Mouse (Mus musculus) heart, postnatal 10 days (tissue): ENCODE data around the gene Isyna1. TPM values are rescaled to one million over a fixed set of nuclear protein-coding genes. Genes with fewer than 3 reads are reported as not detected.

Experiments used
- DNase-seq, 2 experiments: peaks; one replicate each; pipeline ENCODE4 v3.0.0; 2021
- intact Hi-C: fragments of 180-260 bp; cut with DNase I; formaldehyde crosslinking; loops from one replicate; pipeline ENCODE4 v1.15.1; 2025
- total RNA-seq, 2 experiments: library from RNA; stranded (reverse); gene quantifications; 2 replicates each; pipeline ENCODE4 v1.2.3; 2021

Isyna1 gene
- total RNA-seq, 2 experiments from 2014 or later, result 25.8 to 29.6 TPM

- intact Hi-C loops, result no loop called here
- DNase-seq, result no peak
Observed at GRCm38 (mm10) chr8:70617985-70618384, 23.8 kb downstream of the Isyna1 start.

- intact Hi-C loops, result no loop called here
- DNase-seq, result peak in 1 of 2 experiments; percentile 60
Observed at GRCm38 (mm10) chr8:70618888-70619334, 24.7 kb downstream of the Isyna1 start.

DNA sequence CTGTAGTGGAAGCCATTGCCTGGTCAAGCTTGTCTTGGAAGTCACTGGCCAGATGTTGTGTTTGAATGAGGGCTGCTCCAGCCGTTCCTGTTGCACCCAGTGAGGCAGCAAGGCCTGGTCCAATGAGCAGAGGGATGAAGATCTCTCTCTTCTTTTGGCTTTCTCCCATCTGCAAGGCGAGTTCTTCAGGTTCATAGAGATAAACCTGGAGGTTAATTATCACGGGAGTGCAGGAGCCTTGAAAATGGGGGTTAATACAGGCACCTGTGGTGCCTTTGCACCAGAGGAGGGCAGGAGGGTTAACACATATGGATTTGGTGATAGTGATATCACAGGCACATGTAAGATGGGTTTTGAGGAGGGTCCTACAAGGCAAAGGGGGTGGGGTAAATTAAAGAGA is 28.0 kb downstream of the Isyna1 start:
- intact Hi-C loops, result no loop called here
- no peak for DNase-seq

GRCm38 (mm10) chr8:70625104-70625503 is 30.9 kb downstream of the Isyna1 start:
- DNase-seq, result peak; percentile 43 to 75
- intact Hi-C loops, result no loop called here

- no peak for DNase-seq
- intact Hi-C loops, result no loop called here
Observed at GRCm38 (mm10) chr8:70627041-70627440, 32.9 kb downstream of the Isyna1 start.

GRCm38 (mm10) chr8:70628986-70629490 is 34.9 kb downstream of the Isyna1 start:
- intact Hi-C loops, result loop anchor here (1.0 kb wide), 1 partner anchor 24 kb away; no protein-coding TSS in a partner anchor

GRCm38 (mm10) chr8:70629574-70630531 is 35.7 kb downstream of the Isyna1 start:
- intact Hi-C loops, result loop anchor here (1.0 kb wide), 1 partner anchor 23 kb away; no protein-coding TSS in a partner anchor
- DNase-seq, result peak; percentile 92 to 93

More at GRCm38 (mm10) chr8:70628986-70629490, 34.9 kb downstream of the Isyna1 start:
- DNase-seq, result no peak

DNA sequence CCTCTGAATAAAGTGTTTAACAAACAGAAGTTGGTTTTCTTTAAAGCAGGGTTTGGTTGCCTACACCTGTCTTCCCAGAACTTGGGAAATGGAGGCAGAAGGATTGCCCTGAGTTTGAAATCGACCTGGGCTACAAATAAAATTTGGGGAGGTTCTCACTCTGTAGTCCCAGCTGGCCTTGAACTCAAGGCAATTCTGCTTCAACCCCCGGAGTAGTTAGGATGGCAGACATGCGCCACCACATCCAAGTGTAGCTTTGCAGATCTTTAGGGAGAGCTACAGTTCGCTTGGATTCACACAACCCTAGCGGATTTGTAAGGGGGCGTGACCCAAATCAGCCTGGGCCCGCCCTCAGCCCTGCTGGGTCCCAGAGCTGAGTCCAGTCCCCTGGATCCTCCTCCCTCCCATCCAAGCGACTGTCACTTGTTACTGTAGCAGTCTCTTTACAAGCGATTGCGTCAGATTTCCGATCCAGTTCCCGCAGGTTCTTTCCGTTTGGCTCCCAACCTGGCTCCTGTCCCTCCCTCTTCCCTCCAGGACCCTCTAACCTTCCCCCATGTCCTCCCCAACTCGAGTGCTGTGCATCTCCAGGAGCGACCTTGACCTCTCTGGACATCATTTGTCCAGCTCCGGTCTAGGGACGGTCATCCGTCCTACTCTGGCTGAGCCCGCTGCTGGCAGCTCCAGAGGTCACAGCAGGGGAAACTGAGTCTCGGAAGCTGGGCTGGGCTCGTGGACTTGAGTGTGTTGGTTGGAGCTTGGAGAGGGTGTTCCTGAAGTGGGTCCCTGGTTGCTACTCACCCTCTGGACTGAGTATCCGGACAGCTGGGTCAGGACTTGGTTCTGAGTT is 36.6 kb downstream of the Isyna1 start:
- intact Hi-C loops, result no loop called here
- DNase-seq, result peak; percentile 75 to 77

GRCm38 (mm10) chr8:70631436-70631835 is 37.3 kb downstream of the Isyna1 start:
- intact Hi-C loops, result no loop called here
- peak; percentile 65 to 67 for DNase-seq

DNA sequence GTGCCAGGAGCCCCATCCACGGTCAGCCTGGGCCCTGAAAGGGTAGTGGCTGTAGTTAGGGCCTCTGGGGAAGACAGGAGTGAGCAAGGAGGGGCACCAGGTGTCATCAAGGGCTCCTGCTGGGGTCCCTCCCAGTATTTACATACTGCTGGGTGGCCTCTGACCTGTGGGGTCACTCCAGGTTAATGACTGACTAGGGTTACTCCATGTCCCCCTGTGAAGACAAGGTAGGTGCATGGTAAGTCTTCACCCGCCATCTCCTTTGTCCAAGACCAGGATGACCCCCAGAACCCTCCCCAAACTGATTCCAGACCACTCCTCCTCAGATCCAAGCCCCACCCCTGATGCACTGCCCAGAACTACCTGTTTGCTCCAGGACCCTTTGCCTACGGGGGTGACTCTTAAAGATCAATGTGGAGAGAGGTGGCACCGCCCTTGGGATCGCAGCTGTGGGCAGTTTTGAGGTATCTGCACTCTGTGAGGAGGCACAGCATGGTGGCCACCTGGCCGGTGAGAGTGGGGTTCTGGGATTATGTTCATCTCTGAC is 38.2 kb downstream of the Isyna1 start, which contains the start of gene Gdf15:
Gene Gdf15, minus strand, starts transcription at position 111 of the 547 bp plus-strand sequence.
- DNase-seq, result no peak
- intact Hi-C loops, result no loop called here

- intact Hi-C loops, result no loop called here
- peak; percentile 86 to 89 for DNase-seq
Observed at GRCm38 (mm10) chr8:70634066-70634465, 39.9 kb downstream of the Isyna1 start.

GRCm38 (mm10) chr8:70635527-70635926 is 41.4 kb downstream of the Isyna1 start:
- no peak for DNase-seq
- intact Hi-C loops, result no loop called here

DNA sequence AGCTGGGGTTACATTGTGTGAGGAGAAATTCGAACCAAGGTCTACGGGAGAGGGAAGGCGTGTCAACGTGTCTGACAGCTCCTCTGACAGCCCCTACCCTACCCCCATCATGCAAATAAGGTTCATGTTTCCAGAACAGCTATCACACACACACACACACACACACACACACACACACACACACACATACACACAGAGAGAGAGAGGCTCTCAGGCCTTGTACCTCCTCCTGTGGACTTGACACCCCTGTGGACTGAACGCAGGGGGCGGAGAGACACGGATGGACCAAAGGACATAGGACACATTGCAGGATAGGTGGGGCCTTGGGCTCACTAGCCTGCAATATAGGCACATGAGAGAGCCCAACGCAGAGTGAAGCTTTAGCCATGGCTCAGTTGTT is 42.7 kb downstream of the Isyna1 start:
- intact Hi-C loops, result no loop called here
- no peak for DNase-seq

GRCm38 (mm10) chr8:70638752-70639151 is 44.6 kb downstream of the Isyna1 start:
- DNase-seq, result no peak
- intact Hi-C loops, result no loop called here

DNA sequence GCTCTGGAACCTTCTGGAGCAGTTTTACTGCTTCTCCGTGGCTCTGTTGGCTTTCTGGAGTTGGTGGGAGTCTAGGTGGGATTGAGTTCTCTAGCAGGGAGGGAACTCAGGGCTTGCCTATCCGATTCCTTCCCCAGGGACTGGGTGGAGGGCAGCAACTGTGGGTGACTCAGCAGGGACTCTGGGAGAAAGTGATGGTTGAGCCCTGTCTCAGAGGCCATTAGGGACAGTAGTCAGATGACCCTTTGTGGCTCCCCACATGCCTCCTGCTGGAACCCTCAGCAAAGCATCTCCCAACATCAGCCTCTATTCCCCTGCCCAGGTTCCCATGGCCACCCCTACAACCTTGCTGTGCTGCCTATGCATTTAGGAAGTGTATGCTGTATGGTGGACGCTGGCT is 48.8 kb downstream of the Isyna1 start:
- no peak for DNase-seq
- intact Hi-C loops, result no loop called here

GRCm38 (mm10) chr8:70644065-70644464 is 49.9 kb downstream of the Isyna1 start:
- peak in 1 of 2 experiments; percentile 45 for DNase-seq

DNA sequence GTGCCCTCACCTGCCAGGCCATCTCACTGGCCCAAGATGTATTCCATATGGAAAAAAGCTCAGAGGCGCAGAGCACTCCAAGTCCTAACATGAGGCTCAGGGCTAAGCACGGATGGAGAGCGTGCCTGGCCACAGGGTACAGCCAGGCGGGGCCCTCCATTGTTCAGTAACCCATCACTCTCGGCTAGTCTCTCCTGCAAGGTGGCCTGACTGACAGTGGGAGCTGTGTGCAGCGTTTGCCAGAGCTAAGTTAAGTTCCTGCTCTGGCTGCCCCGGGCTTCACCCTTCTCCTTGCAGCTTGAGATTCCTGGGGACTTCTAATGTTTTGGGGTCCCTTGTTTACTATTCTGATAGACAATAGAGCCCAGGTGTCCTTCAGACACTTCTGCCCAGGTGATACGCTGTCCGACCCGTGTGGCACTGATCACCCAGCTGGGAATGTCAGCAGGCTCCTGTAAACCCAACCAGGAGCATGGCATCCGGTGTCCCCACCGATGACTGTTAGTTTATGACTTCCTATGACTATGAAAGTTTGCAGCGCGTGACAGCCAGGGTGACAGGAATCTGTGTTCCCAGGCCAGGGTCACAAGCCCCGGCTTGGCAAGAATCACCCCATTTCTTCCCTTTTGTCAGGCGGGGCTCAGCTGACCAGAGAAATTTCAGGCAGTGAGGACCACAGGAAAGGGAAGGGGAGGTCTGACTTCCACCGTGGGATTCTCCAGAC is 51.5 kb downstream of the Isyna1 start:
- intact Hi-C loops, result no loop called here
- DNase-seq, result peak; percentile 43 to 53

More at GRCm38 (mm10) chr8:70644065-70644464, 49.9 kb downstream of the Isyna1 start:
- intact Hi-C loops, result no loop called here

DNA sequence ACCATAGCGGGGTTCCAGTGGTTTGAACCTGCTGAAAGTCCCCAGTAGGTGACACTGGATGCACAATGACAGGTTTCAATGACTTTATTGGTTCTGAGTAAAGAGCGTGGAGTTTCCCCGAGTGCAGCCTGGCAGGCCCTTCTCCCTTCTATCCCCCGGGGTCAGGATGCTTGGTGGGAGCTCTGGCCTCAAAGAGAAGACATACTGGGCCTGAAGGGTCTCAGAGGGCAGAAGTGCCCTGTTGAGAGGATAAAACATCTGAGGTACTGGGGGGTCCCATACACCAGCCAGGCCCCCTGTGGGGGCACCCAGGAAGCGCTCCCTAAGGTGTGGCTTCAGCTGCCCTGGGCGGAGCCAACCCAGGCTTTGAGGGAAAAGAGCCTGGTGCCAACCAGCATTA is 52.2 kb downstream of the Isyna1 start:
- intact Hi-C loops, result no loop called here
- DNase-seq, result no peak

- DNase-seq, result no peak
- intact Hi-C loops, result no loop called here
Observed at GRCm38 (mm10) chr8:70646775-70647174, 52.6 kb downstream of the Isyna1 start.
